Mouse (Mus musculus): ENCODE data around the gene Ttll2. TPM values are rescaled to one million over a fixed set of nuclear protein-coding genes. Genes with fewer than 3 reads are reported as not detected.
"Not testable (repeated sequence)": the region's sequence is repeated elsewhere in the genome, so short reads cannot be mapped to it uniquely, and the experiment has no call there.

The Ttll2 gene
- polyA plus RNA-seq, 1 experiment from 2014 or later = not detected

- WGBS = no CpG with 5 or more reads among the region's 2 CpGs
- not testable (repeated sequence) for H3K9me3 ChIP-seq (ENCODE audit: control insufficient read depth, low read length); H3K4me1 ChIP-seq (replicated peaks; ENCODE audit: control insufficient read depth, insufficient read depth, low read length)
These were observed 36.0 kb upstream of the Ttll2 start for GRCm38 (mm10) chr17:7388341-7388957.

DNA sequence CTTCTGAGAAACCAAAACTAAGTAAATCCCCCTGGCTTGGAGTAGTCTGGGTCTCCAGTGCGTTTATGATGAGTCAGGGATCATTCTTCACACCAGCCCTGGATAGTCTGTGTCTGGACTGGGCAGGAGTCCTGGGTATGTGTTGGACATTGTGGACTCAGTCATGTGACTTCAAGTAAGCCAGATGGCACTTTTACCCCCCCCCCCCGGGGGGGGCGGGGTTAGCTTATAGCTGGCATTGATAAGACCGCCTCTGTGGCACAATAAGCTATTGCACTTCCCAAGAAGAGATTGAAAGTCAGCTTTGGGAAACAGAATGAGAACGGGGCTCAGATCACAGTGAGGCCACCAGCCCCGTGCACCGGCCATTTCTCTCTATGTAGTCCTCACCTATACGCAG is 33.5 kb upstream of the Ttll2 start:
- not testable (repeated sequence) for H3K36me3 ChIP-seq (ENCODE audit: control insufficient read depth, insufficient read depth); ATAC-seq; H3K27me3 ChIP-seq (replicated peaks; ENCODE audit: control insufficient read depth, insufficient read depth, low read length); H3K4me2 ChIP-seq (ENCODE audit: low read length); H3K4me3 ChIP-seq (replicated peaks; ENCODE audit: low read length); H3K27ac ChIP-seq (ENCODE audit: low read length); H3K9ac ChIP-seq (replicated peaks; ENCODE audit: low read depth, low read length); H3K4me1 ChIP-seq (replicated peaks; ENCODE audit: control insufficient read depth, insufficient read depth, low read length); H3K9me3 ChIP-seq (ENCODE audit: control insufficient read depth, low read length)
- WGBS = 68% methylated on average over 8 of the region's 8 CpGs

More at GRCm38 (mm10) chr17:7388341-7388957, 36.0 kb upstream of the Ttll2 start:
- not testable (repeated sequence) for ATAC-seq; H3K27me3 ChIP-seq (replicated peaks; ENCODE audit: control insufficient read depth, insufficient read depth, low read length); H3K27ac ChIP-seq (ENCODE audit: low read length); H3K9ac ChIP-seq (replicated peaks; ENCODE audit: low read depth, low read length); H3K4me3 ChIP-seq (replicated peaks; ENCODE audit: low read length); H3K4me2 ChIP-seq (ENCODE audit: low read length); H3K36me3 ChIP-seq (ENCODE audit: control insufficient read depth, insufficient read depth)

DNA sequence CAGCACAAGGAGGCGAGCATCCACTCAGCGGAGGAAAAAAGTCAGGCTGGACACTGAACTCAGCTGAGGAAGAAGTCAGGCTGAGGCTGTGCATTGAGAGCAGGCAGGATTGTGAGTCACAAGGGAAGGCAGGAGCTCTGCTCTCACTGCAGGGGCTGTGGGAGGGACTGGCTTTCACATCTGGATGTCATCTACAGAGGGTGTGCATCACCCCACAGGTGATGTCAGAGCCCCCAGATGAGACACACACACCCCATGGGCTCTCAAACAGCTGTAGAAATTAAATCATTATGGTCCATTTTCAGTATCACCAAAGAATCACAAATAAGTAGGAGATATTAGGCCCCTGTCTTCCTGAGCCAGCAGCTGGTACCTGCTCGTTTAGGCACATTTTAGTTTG is 32.9 kb upstream of the Ttll2 start, which contains the start of gene Unc93a2:
Unc93a2 (minus strand) TSS at position 101 of the 400 bp plus-strand sequence.
- H3K36me3 ChIP-seq (ENCODE audit: control insufficient read depth, insufficient read depth); H3K4me2 ChIP-seq (ENCODE audit: low read length); H3K9ac ChIP-seq (replicated peaks; ENCODE audit: low read depth, low read length); H3K27ac ChIP-seq (ENCODE audit: low read length); H3K4me1 ChIP-seq (replicated peaks; ENCODE audit: control insufficient read depth, insufficient read depth, low read length); H3K4me3 ChIP-seq (replicated peaks; ENCODE audit: low read length); H3K27me3 ChIP-seq (replicated peaks; ENCODE audit: control insufficient read depth, insufficient read depth, low read length); H3K9me3 ChIP-seq (ENCODE audit: control insufficient read depth, low read length); ATAC-seq: not testable (repeated sequence)
- WGBS = 76% methylated on average over 3 of the region's 3 CpGs

- ATAC-seq; H3K27me3 ChIP-seq (replicated peaks; ENCODE audit: control insufficient read depth, insufficient read depth, low read length); H3K36me3 ChIP-seq (ENCODE audit: control insufficient read depth, insufficient read depth); H3K27ac ChIP-seq (ENCODE audit: low read length); H3K9ac ChIP-seq (replicated peaks; ENCODE audit: low read depth, low read length); H3K4me1 ChIP-seq (replicated peaks; ENCODE audit: control insufficient read depth, insufficient read depth, low read length); H3K4me3 ChIP-seq (replicated peaks; ENCODE audit: low read length); H3K9me3 ChIP-seq (ENCODE audit: control insufficient read depth, low read length); H3K4me2 ChIP-seq (ENCODE audit: low read length): not testable (repeated sequence)
- 85% methylated on average over 10 of the region's 13 CpGs for WGBS
These were observed 31.0 kb upstream of the Ttll2 start for GRCm38 (mm10) chr17:7383167-7384143.

GRCm38 (mm10) chr17:7382711-7383110 is 30.2 kb upstream of the Ttll2 start:
- H3K4me2 ChIP-seq (ENCODE audit: low read length); H3K9ac ChIP-seq (replicated peaks; ENCODE audit: low read depth, low read length); H3K27ac ChIP-seq (ENCODE audit: low read length); H3K9me3 ChIP-seq (ENCODE audit: control insufficient read depth, low read length); ATAC-seq; H3K36me3 ChIP-seq (ENCODE audit: control insufficient read depth, insufficient read depth); H3K27me3 ChIP-seq (replicated peaks; ENCODE audit: control insufficient read depth, insufficient read depth, low read length); H3K4me1 ChIP-seq (replicated peaks; ENCODE audit: control insufficient read depth, insufficient read depth, low read length); H3K4me3 ChIP-seq (replicated peaks; ENCODE audit: low read length): not testable (repeated sequence)
- WGBS = 68% methylated on average over 1 of the region's 3 CpGs

DNA sequence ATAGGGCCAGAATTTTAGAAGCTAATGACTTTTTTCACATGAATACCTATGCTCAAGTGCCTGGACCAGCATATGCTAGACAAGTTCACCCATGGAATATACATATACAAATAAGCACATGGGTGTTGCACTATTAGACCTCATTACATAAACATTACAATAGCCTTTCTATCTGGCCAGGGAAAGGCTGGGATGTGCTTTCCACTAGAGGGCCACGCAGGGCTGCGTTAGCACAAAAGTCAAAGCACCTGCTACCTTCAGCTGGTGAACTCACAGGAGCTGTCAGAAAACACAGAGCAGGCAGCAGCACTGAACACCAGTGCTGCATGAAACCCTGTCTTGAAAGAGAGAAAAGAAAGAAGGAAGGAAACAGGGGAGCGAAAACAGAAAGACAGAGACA is 25.4 kb upstream of the Ttll2 start:
- not testable (repeated sequence) for H3K27me3 ChIP-seq (replicated peaks; ENCODE audit: control insufficient read depth, insufficient read depth, low read length); ATAC-seq; H3K4me1 ChIP-seq (replicated peaks; ENCODE audit: control insufficient read depth, insufficient read depth, low read length); H3K4me2 ChIP-seq (ENCODE audit: low read length); H3K9me3 ChIP-seq (ENCODE audit: control insufficient read depth, low read length); H3K36me3 ChIP-seq (ENCODE audit: control insufficient read depth, insufficient read depth); H3K9ac ChIP-seq (replicated peaks; ENCODE audit: low read depth, low read length); H3K27ac ChIP-seq (ENCODE audit: low read length); H3K4me3 ChIP-seq (replicated peaks; ENCODE audit: low read length)
- WGBS = 15% methylated on average over 2 of the region's 3 CpGs

GRCm38 (mm10) chr17:7376951-7377700 is 24.6 kb upstream of the Ttll2 start:
- not testable (repeated sequence) for ATAC-seq; H3K4me3 ChIP-seq (replicated peaks; ENCODE audit: low read length); H3K9me3 ChIP-seq (ENCODE audit: control insufficient read depth, low read length); H3K27me3 ChIP-seq (replicated peaks; ENCODE audit: control insufficient read depth, insufficient read depth, low read length); H3K27ac ChIP-seq (ENCODE audit: low read length); H3K36me3 ChIP-seq (ENCODE audit: control insufficient read depth, insufficient read depth); H3K4me2 ChIP-seq (ENCODE audit: low read length); H3K4me1 ChIP-seq (replicated peaks; ENCODE audit: control insufficient read depth, insufficient read depth, low read length); H3K9ac ChIP-seq (replicated peaks; ENCODE audit: low read depth, low read length)
- WGBS = 100% methylated on average over 1 of the region's 3 CpGs

DNA sequence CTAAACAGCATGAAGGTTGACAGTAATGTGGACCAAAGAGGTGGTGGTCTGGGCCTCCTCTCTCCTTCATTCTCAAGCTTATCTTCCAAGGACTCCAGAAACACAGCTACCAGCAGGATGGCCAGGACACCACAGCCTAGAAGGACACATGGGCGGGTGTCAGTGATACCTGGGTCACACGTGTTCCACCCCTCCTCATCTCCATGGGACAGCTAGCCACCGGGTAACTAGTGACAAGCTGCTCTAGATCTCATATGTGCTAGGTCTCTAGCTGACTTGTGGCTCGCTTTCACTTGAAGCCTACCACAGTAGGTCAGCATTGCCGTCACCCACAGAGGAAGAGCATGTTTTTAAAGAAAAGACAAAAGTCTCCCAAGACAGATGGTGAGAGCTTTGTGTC is 19.4 kb upstream of the Ttll2 start, which contains the start of gene Gm49630:
Gm49630 (minus strand) TSS at position 101 of the 400 bp plus-strand sequence.
- not testable (repeated sequence) for H3K36me3 ChIP-seq (ENCODE audit: control insufficient read depth, insufficient read depth); H3K27me3 ChIP-seq (replicated peaks; ENCODE audit: control insufficient read depth, insufficient read depth, low read length); H3K4me3 ChIP-seq (replicated peaks; ENCODE audit: low read length); H3K9me3 ChIP-seq (ENCODE audit: control insufficient read depth, low read length); H3K4me1 ChIP-seq (replicated peaks; ENCODE audit: control insufficient read depth, insufficient read depth, low read length); ATAC-seq; H3K4me2 ChIP-seq (ENCODE audit: low read length); H3K27ac ChIP-seq (ENCODE audit: low read length); H3K9ac ChIP-seq (replicated peaks; ENCODE audit: low read depth, low read length)
- WGBS = 93% methylated on average over 2 of the region's 5 CpGs

GRCm38 (mm10) chr17:7369401-7369800 is 16.9 kb upstream of the Ttll2 start:
- H3K9me3 ChIP-seq (ENCODE audit: control insufficient read depth, low read length); H3K4me3 ChIP-seq (replicated peaks; ENCODE audit: low read length); H3K9ac ChIP-seq (replicated peaks; ENCODE audit: low read depth, low read length); H3K36me3 ChIP-seq (ENCODE audit: control insufficient read depth, insufficient read depth); H3K4me1 ChIP-seq (replicated peaks; ENCODE audit: control insufficient read depth, insufficient read depth, low read length); ATAC-seq; H3K27ac ChIP-seq (ENCODE audit: low read length); H3K27me3 ChIP-seq (replicated peaks; ENCODE audit: control insufficient read depth, insufficient read depth, low read length); H3K4me2 ChIP-seq (ENCODE audit: low read length): not testable (repeated sequence)
- 70% methylated on average over 5 of the region's 6 CpGs for WGBS

Data from forebrain, embryonic 16.5 days (tissue).